Mouse (Mus musculus) heart, embryonic 15.5 days (tissue): ENCODE measurements at regions not wholly inside any gene's neighbourhood (a gene's known extent, or its start where the extent isn't known, plus 50 kb on each side); places are given as distances from the start of the nearest gene placed in this dataset.
"Not testable (repeated sequence)": the region's sequence is repeated elsewhere in the genome, so short reads cannot be mapped to it uniquely, and the experiment has no call there.

Experiments used
- ATAC-seq: fragments of 200-750 bp; cut with Nextera tagmentation; replicated peaks from 2 replicates; pipeline ENCODE4 v1.8.0; 2017; ENCODE audit warnings: low read depth, moderate TSS enrichment; ENCODE audit not compliant: insufficient number of reproducible peaks, insufficient read depth, low FRiP score
- H3K27ac ChIP-seq: fragments of 300-500 bp; sonication (generic); 2 replicates; pipeline ENCODE4 v1.5.1; 2015; ENCODE audit warnings: mild to moderate bottlenecking, inconsistent platforms
- H3K27me3 ChIP-seq: fragments of 300-500 bp; sonication (generic); 2 replicates; pipeline ENCODE4 v1.6.1; 2015; ENCODE audit warnings: inconsistent platforms
- H3K36me3 ChIP-seq: fragments of 300-500 bp; sonication (generic); 2 replicates; pipeline ENCODE4 v1.6.1; 2015; ENCODE audit warnings: mild to moderate bottlenecking, inconsistent platforms
- H3K4me1 ChIP-seq: fragments of 300-500 bp; sonication (generic); replicated peaks from 2 replicates; pipeline ENCODE4 v1.6.1; 2015; ENCODE audit warnings: inconsistent platforms
- H3K4me2 ChIP-seq: fragments of 300-500 bp; sonication (generic); 2 replicates; pipeline ENCODE4 v1.6.1; 2015; ENCODE audit warnings: inconsistent platforms, mild to moderate bottlenecking, moderate library complexity
- H3K4me3 ChIP-seq: fragments of 300-500 bp; sonication (generic); 2 replicates; pipeline ENCODE4 v1.5.1; 2015; ENCODE audit warnings: mild to moderate bottlenecking, inconsistent platforms
- H3K9ac ChIP-seq: fragments of 300-500 bp; sonication (generic); 2 replicates; pipeline ENCODE4 v1.6.1; 2015; ENCODE audit warnings: mild to moderate bottlenecking, inconsistent platforms
- H3K9me3 ChIP-seq: fragments of 300-500 bp; sonication (generic); replicated peaks from 2 replicates; pipeline ENCODE4 v1.6.1; 2016; ENCODE audit warnings: inconsistent platforms
- WGBS: fragments of 180-500 bp; shearing (Covaris S2); methylation state at CpG from one replicate; pipeline ENCODE4 v1.1.7; 2015; ENCODE audit warnings: mixed read lengths; 5-methylcytosine and 5-hydroxymethylcytosine counted together

GRCm38 (mm10) chr6:67673316-67673715 lies 137.7 kb upstream of the Tacstd2 start:
- not testable (repeated sequence) for ATAC-seq, H3K9me3 ChIP-seq, H3K36me3 ChIP-seq, H3K4me1 ChIP-seq, H3K9ac ChIP-seq, H3K27ac ChIP-seq, H3K4me3 ChIP-seq, H3K27me3 ChIP-seq, H3K4me2 ChIP-seq
- 68% methylated on average over 2 of the region's 2 CpGs for WGBS

GRCm38 (mm10) chr6:67668073-67668472 lies 132.5 kb upstream of the Tacstd2 start:
- WGBS, result 72% methylated on average over 8 of the region's 8 CpGs
- not testable (repeated sequence) for H3K9ac ChIP-seq, H3K27ac ChIP-seq, H3K9me3 ChIP-seq, ATAC-seq, H3K4me2 ChIP-seq, H3K4me1 ChIP-seq, H3K36me3 ChIP-seq, H3K27me3 ChIP-seq, H3K4me3 ChIP-seq

GRCm38 (mm10) chr6:67631617-67632016 lies 96.0 kb upstream of the Tacstd2 start:
- no peaks in the 10 kb centered on the region for H3K4me1 ChIP-seq
- no peak overlapping the region for H3K9ac ChIP-seq
- no peaks in the 10 kb centered on the region for H3K27me3 ChIP-seq
- no peak overlapping the region for H3K4me3 ChIP-seq
- no peak for ATAC-seq
- no peak overlapping the region for H3K4me2 ChIP-seq
- H3K36me3 ChIP-seq, result no peaks in the 10 kb centered on the region
- no peaks in the 10 kb centered on the region for H3K9me3 ChIP-seq
- no peak overlapping the region for H3K27ac ChIP-seq

GRCm38 (mm10) chr6:67610402-67610801 lies 74.8 kb upstream of the Tacstd2 start:
- Histone ChIP-seq H3K27me3 (no peaks in the 10 kb centered on the region), H3K4me2 (no peak overlapping the region), H3K36me3 (no peaks in the 10 kb centered on the region), H3K27ac (no peak overlapping the region), H3K4me1 (no peaks in the 10 kb centered on the region), H3K9ac (no peak overlapping the region), H3K4me3 (no peak overlapping the region), H3K9me3 (no peaks in the 10 kb centered on the region)
- no peak for ATAC-seq
- 53% methylated on average over 1 of the region's 1 CpGs for WGBS

GRCm38 (mm10) chr6:67609461-67609860 lies 73.9 kb upstream of the Tacstd2 start:
- H3K4me3 ChIP-seq, H3K27me3 ChIP-seq, H3K36me3 ChIP-seq, H3K9me3 ChIP-seq, ATAC-seq, H3K4me1 ChIP-seq, H3K9ac ChIP-seq, H3K27ac ChIP-seq, H3K4me2 ChIP-seq: not testable (repeated sequence)
- WGBS, result 28% methylated on average over 1 of the region's 1 CpGs
